Comparison of ENCODE assay signal across 9 mouse cellular contexts in genomic region chr10:42582566-42583110, GRCm38 (mm10). TPM values are rescaled to one million over a fixed set of nuclear protein-coding genes. Genes with fewer than 3 reads are reported as not detected.
DNase-seq lines count a peak whose midpoint lies in the region; ATAC-seq and TF ChIP-seq lines count a peak whose summit lies in the region.
"Had no signal": no experiment of that assay in that cellular context is flagged by ENCODE, and none has a peak within 500 bp of the region (broad histone marks: within the 10 kb centered on the region; RNA-seq: fewer than 3 reads in every experiment).

No protein-coding gene starts in this region.

- WGBS in kidney, adult 2 months, result 2% methylated on average over 44 of the region's 44 CpGs
- under 1% methylated on average over 44 of the region's 44 CpGs for WGBS in forebrain, embryonic 11.5 days
- under 1% methylated on average over 44 of the region's 44 CpGs for WGBS in liver, embryonic 12.5 days (ENCODE audit: insufficient replicate concordance)

- TF ChIP-seq POLR2A in kidney, adult 2 months (IDR thresholded peaks at IDR 0.05; ENCODE audit: low read depth, low read length), result no peak

- peak overlapping the region; percentile 92 for H3K4me2 ChIP-seq in forebrain, embryonic 11.5 days (ENCODE audit: low read depth, low read length, severe bottlenecking)
- 0 out of 2 replicates have a peak overlapping the region, but pooled peaks have one; percentile 6 for H3K4me2 ChIP-seq in liver, embryonic 12.5 days

- no peak overlapping the region for H3K27ac ChIP-seq in kidney, adult 2 months (ENCODE audit: insufficient read depth, low read depth, low read length)
- peak overlapping the region; percentile 94 for H3K27ac ChIP-seq in forebrain, embryonic 11.5 days (ENCODE audit: low read depth, low read length)
- no peak overlapping the region for H3K27ac ChIP-seq in liver, embryonic 12.5 days

- peak; percentile 8 for DNase-seq in kidney, adult 2 months
- DNase-seq in kidney, postnatal 10 days, result no peak
- DNase-seq in R1 (ENCODE audit: low read depth, low spot score), result peak; percentile 56
- DNase-seq in forebrain, embryonic 11.5 days (ENCODE audit: low spot score), result peak; percentile 75
- DNase-seq in ovary, postnatal 36 days (ENCODE audit: low spot score), result no peak
- DNase-seq in urinary bladder, adult 2 months (ENCODE audit: low spot score), result no peak

- H3K4me1 ChIP-seq in kidney, adult 2 months (ENCODE audit: control insufficient read depth, insufficient read depth, low read length), result no peaks in the 10 kb centered on the region
- peaks cover 22% of the 10 kb centered on the region for H3K4me1 ChIP-seq in forebrain, embryonic 11.5 days (replicated peaks; ENCODE audit: control insufficient read depth, insufficient read depth, low read length)
- peaks cover 18% of the 10 kb centered on the region; the same call in 1 of the 2 replicates for H3K4me1 ChIP-seq in liver, embryonic 12.5 days

- peak overlapping the region; percentile 99 for H3K9ac ChIP-seq in forebrain, embryonic 11.5 days (ENCODE audit: low read length)
- no peak overlapping the region for H3K9ac ChIP-seq in liver, embryonic 12.5 days

- H3K27me3 ChIP-seq in kidney, adult 2 months (replicated peaks; ENCODE audit: control insufficient read depth, insufficient read depth, low read length), result peaks cover 19% of the 10 kb centered on the region
- H3K27me3 ChIP-seq in forebrain, embryonic 11.5 days (ENCODE audit: control insufficient read depth, insufficient read depth, low read length), result peaks cover 5% of the 10 kb centered on the region; the same call in 1 of the 2 replicates
- peaks cover 100% of the 10 kb centered on the region for H3K27me3 ChIP-seq in liver, embryonic 12.5 days (replicated peaks)

- TF ChIP-seq CTCF in kidney, adult 2 months (conservative IDR thresholded peaks at IDR 0.05; ENCODE audit: insufficient read depth, insufficient read length, low read depth, low read length), result no peak

- no peak overlapping the region for H3K4me3 ChIP-seq in kidney, adult 2 months (ENCODE audit: insufficient read depth, low read depth, low read length)
- H3K4me3 ChIP-seq in forebrain, embryonic 11.5 days (ENCODE audit: low read depth, low read length), result peak overlapping the region; percentile 74
- peak overlapping the region; percentile 17; the same call in 1 of the 2 replicates for H3K4me3 ChIP-seq in liver, embryonic 12.5 days

- H3K9me3 ChIP-seq in forebrain, embryonic 11.5 days (ENCODE audit: control insufficient read depth, low read length), result no peaks in the 10 kb centered on the region
- no peaks in the 10 kb centered on the region for H3K9me3 ChIP-seq in liver, embryonic 12.5 days (replicated peaks)

- H3K36me3 ChIP-seq in kidney, adult 2 months (ENCODE audit: control insufficient read depth, insufficient read depth, low read length), result no peaks in the 10 kb centered on the region
- H3K36me3 ChIP-seq in forebrain, embryonic 11.5 days (ENCODE audit: control insufficient read depth, insufficient read depth, low read length), result no peaks in the 10 kb centered on the region; the same call in none of the 2 replicates
- H3K36me3 ChIP-seq in liver, embryonic 12.5 days, result no peaks in the 10 kb centered on the region

- no peak for ATAC-seq in forebrain, embryonic 11.5 days (replicated peaks; ENCODE audit: low FRiP score)
- no peak for ATAC-seq in liver, embryonic 12.5 days
- ATAC-seq in granulocyte monocyte progenitor cell, adult 5-6 weeks (replicated peaks; ENCODE audit: poor library complexity, severe bottlenecking), result no peak

RNA-seq across cellular contexts. Expression of gene Nr2e1, which starts 0.8 kb away (rescaled TPM):
- not detected in 2 replicates for polyA plus RNA-seq in kidney, adult 2 months (2012; rRNA removed)
- polyA plus RNA-seq in forebrain, embryonic 11.5 days (2014; fragmentation: Nextera tagmentation; extraction: Ambion mirVana), result 117 and 119 TPM in 2 replicates
- not detected in 2 replicates for polyA plus RNA-seq in liver, embryonic 12.5 days (2016; fragmentation: Nextera tagmentation; extraction: Ambion mirVana)
- total RNA-seq in granulocyte monocyte progenitor cell, adult 5-6 weeks (2014; fragmentation: Nextera tagmentation), result not detected in 2 replicates
- total RNA-seq in granulocyte monocyte progenitor cell, adult 5-6 weeks (2017), result not detected in 2 replicates
- not detected in 2 replicates for polyA plus RNA-seq in urinary bladder, adult 2 months (2012; rRNA removed)
- total RNA-seq: hematopoietic stem cell, adult 5-6 weeks had no signal

RNA-seq across cellular contexts. Expression of gene Ostm1, which starts 1.0 kb away (rescaled TPM):
- 15.4 and 15.5 TPM in 2 replicates for polyA plus RNA-seq in kidney, adult 2 months (2012; rRNA removed)
- polyA plus RNA-seq in forebrain, embryonic 11.5 days (2014; fragmentation: Nextera tagmentation; extraction: Ambion mirVana), result 54.6 and 59.0 TPM in 2 replicates
- 19.9 and 20.1 TPM in 2 replicates for polyA plus RNA-seq in liver, embryonic 12.5 days (2016; fragmentation: Nextera tagmentation; extraction: Ambion mirVana)
- total RNA-seq in granulocyte monocyte progenitor cell, adult 5-6 weeks (2014; fragmentation: Nextera tagmentation), result 28.9 and 33.4 TPM in 2 replicates
- total RNA-seq in granulocyte monocyte progenitor cell, adult 5-6 weeks (2017), result 47.2 and 48.5 TPM in 2 replicates
- 30.1 and 33.5 TPM in 2 replicates for polyA plus RNA-seq in urinary bladder, adult 2 months (2012; rRNA removed)

Comparison
In these comparisons a context has a peak if more than half of its experiments do, and no peak if none do; other contexts are left out.
1. DNase-seq: peak in kidney, adult 2 months (single experiment), R1 (single experiment) and forebrain, embryonic 11.5 days (single experiment); none in kidney, postnatal 10 days (single experiment), ovary, postnatal 36 days (single experiment) and urinary bladder, adult 2 months (single experiment).
2. RNA of gene Nr2e1, which starts 0.8 kb away (polyA plus RNA-seq): 117 to 119 TPM in forebrain, embryonic 11.5 days; not detected in kidney, adult 2 months, not detected in liver, embryonic 12.5 days and not detected in urinary bladder, adult 2 months; every median in the first group is over 100 times any median in the second.